Mouse (Mus musculus) megakaryocyte-erythroid progenitor cell, adult 5 weeks (primary cell): Measurements from ENCODE around the gene Olfr1097. TPM values are rescaled to one million over a fixed set of nuclear protein-coding genes. Genes with fewer than 3 reads are reported as not detected.

Source experiments
- polyA plus RNA-seq: library from polyadenylated mRNA; stranded (reverse); fragments of >175 nt; gene quantifications from 2 replicates; pipeline ENCODE4 v1.2.3, GENCODE M21; 2012

Gene Olfr1097
- polyA plus RNA-seq = not detected in 2 replicates

GRCm38 (mm10) chr2:86892116-86892515 is at the start of gene Olfr1097:
Gene Olfr1097 (minus strand): TSS chr2:86892216.

GRCm38 (mm10) chr2:86924445-86924844 is 32.4 kb upstream of the Olfr1097 start, which contains the start of gene Olfr1098:
Gene Olfr1098 (minus strand): TSS chr2:86924545.

GRCm38 (mm10) chr2:86874702-86875101 is 17.3 kb downstream of the Olfr1097 start, which contains the start of gene Gm13723:
Gene Gm13723 (minus strand): TSS chr2:86874802.

DNA sequence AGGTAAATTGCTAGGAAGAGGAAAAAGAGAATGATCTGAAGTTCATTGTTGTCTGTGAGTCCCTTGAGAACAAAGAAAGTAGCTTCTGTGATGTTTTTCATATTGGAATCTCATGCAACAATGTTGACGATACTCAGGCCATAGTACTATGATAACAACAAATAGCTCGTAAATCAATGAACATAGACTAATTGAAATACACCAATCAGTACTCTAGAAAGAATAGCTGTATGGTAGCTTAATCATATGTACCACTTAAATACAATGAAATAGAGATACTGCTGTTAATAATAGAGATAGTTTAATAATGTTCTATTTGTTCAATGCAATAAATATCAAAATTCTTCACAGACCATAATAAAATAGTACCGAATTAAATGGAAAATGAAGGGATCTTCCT is 40.4 kb downstream of the Olfr1097 start, which contains the start of gene Olfr1095:
Gene Olfr1095 (minus strand): TSS at position 101 of the 400 bp plus-strand sequence.

Other genes starting within 250 kb of the Olfr1097 start
- not detected in 2 replicates for gene Olfr1085, start 230.2 kb downstream of the Olfr1097 start, polyA plus RNA-seq
- not detected in 2 replicates for gene Olfr1086, start 212.1 kb downstream of the Olfr1097 start, polyA plus RNA-seq
- gene Olfr1087, start 193.8 kb downstream of the Olfr1097 start, polyA plus RNA-seq = not detected in 2 replicates
- not detected in 2 replicates for gene Olfr1089, start 158.5 kb downstream of the Olfr1097 start, polyA plus RNA-seq
- not detected in 2 replicates for gene Olfr1090, start 133.2 kb downstream of the Olfr1097 start, polyA plus RNA-seq
- gene Olfr1093, start 109.7 kb downstream of the Olfr1097 start, polyA plus RNA-seq = not detected in 2 replicates
- not detected in 2 replicates for gene Olfr141, start 82.2 kb downstream of the Olfr1097 start, polyA plus RNA-seq
- gene Olfr1094, start 67.6 kb downstream of the Olfr1097 start, polyA plus RNA-seq = not detected in 2 replicates
- not detected in 2 replicates for gene Olfr1095, start 40.5 kb downstream of the Olfr1097 start, polyA plus RNA-seq
- gene Gm13723, start 17.4 kb downstream of the Olfr1097 start, polyA plus RNA-seq = not detected in 2 replicates
- gene Olfr1098, start 32.3 kb upstream of the Olfr1097 start, polyA plus RNA-seq = not detected in 2 replicates
- gene Olfr1099, start 68.5 kb upstream of the Olfr1097 start, polyA plus RNA-seq = not detected in 2 replicates
- not detected in 2 replicates for gene Olfr1100, start 87.7 kb upstream of the Olfr1097 start, polyA plus RNA-seq
- gene Olfr1101, start 99.0 kb upstream of the Olfr1097 start, polyA plus RNA-seq = not detected in 2 replicates
- gene Olfr1102, start 106.2 kb upstream of the Olfr1097 start, polyA plus RNA-seq = not detected in 2 replicates
- not detected in 2 replicates for gene Olfr1104, start 134.9 kb upstream of the Olfr1097 start, polyA plus RNA-seq
- not detected in 2 replicates for gene Olfr1105, start 144.3 kb upstream of the Olfr1097 start, polyA plus RNA-seq
- not detected in 2 replicates for gene Olfr1106, start 160.1 kb upstream of the Olfr1097 start, polyA plus RNA-seq
- 0.01 TPM in 1 of 2 replicates, not detected in the other for gene Olfr1107, start 183.6 kb upstream of the Olfr1097 start, polyA plus RNA-seq
- gene Olfr1109, start 203.8 kb upstream of the Olfr1097 start, polyA plus RNA-seq = not detected in 2 replicates
- gene Olfr259, start 222.4 kb upstream of the Olfr1097 start, polyA plus RNA-seq = not detected in 2 replicates
- not detected in 2 replicates for gene Olfr1110, start 248.1 kb upstream of the Olfr1097 start, polyA plus RNA-seq